Mouse (Mus musculus): ENCODE data around the gene Syn3. TPM values are rescaled to one million over a fixed set of nuclear protein-coding genes. Genes with fewer than 3 reads are reported as not detected.

The Syn3 gene
- polyA plus RNA-seq, 1 experiment from 2014 or later = 4.0 TPM

- Histone ChIP-seq H3K27me3 (ENCODE audit: control insufficient read depth, insufficient read depth, low read length) (no peaks in the 10 kb centered on the region), H3K4me2 (ENCODE audit: low read depth, low read length) (no peak overlapping the region), H3K36me3 (ENCODE audit: control insufficient read depth, insufficient read depth, low read length) (no peaks in the 10 kb centered on the region), H3K9me3 (replicated peaks; ENCODE audit: control insufficient read depth, low read length) (no peaks in the 10 kb centered on the region), H3K4me1 (ENCODE audit: control insufficient read depth, insufficient read depth, low read length) (peaks cover 13% of the 10 kb centered on the region), H3K9ac (ENCODE audit: low read length) (peak overlapping the region; percentile 48; the same call in 1 of the 2 replicates), H3K27ac (ENCODE audit: low read length) (peak overlapping the region; percentile 52; the same call in 1 of the 2 replicates), H3K4me3 (replicated peaks; ENCODE audit: low read length) (no peak overlapping the region)
- peak; percentile 62; the same call in 1 of the 2 replicates for ATAC-seq (ENCODE audit: insufficient read depth, low FRiP score)
- WGBS = 32% methylated on average over 8 of the region's 8 CpGs
Observed at GRCm38 (mm10) chr10:86474176-86475154, 24.2 kb downstream of the Syn3 start.

GRCm38 (mm10) chr10:86473637-86474154, 25.0 kb downstream of the Syn3 start:
- WGBS = 33% methylated on average over 3 of the region's 3 CpGs
- no peak for ATAC-seq (ENCODE audit: insufficient read depth, low FRiP score)
- no peak overlapping the region for H3K4me2 ChIP-seq (ENCODE audit: low read depth, low read length)
- H3K4me3 ChIP-seq (replicated peaks; ENCODE audit: low read length) = no peak overlapping the region
- H3K27me3 ChIP-seq (ENCODE audit: control insufficient read depth, insufficient read depth, low read length) = no peaks in the 10 kb centered on the region
- H3K9ac ChIP-seq (ENCODE audit: low read length) = no peak overlapping the region
- peaks cover 13% of the 10 kb centered on the region for H3K4me1 ChIP-seq (ENCODE audit: control insufficient read depth, insufficient read depth, low read length)
- H3K27ac ChIP-seq (ENCODE audit: low read length) = no peak overlapping the region
- no peaks in the 10 kb centered on the region for H3K9me3 ChIP-seq (replicated peaks; ENCODE audit: control insufficient read depth, low read length)
- no peaks in the 10 kb centered on the region for H3K36me3 ChIP-seq (ENCODE audit: control insufficient read depth, insufficient read depth, low read length)

- WGBS = 63% methylated on average over 13 of the region's 13 CpGs
Observed at GRCm38 (mm10) chr10:86468612-86469546, 29.8 kb downstream of the Syn3 start.

GRCm38 (mm10) chr10:86463538-86464199, 35.0 kb downstream of the Syn3 start:
- ATAC-seq (ENCODE audit: insufficient read depth, low FRiP score) = peak; percentile 85
- Histone ChIP-seq H3K4me2 (ENCODE audit: low read depth, low read length) (peak overlapping the region; percentile 19; the same call in 1 of the 2 replicates), H3K9me3 (replicated peaks; ENCODE audit: control insufficient read depth, low read length) (no peaks in the 10 kb centered on the region), H3K27me3 (ENCODE audit: control insufficient read depth, insufficient read depth, low read length) (no peaks in the 10 kb centered on the region), H3K4me1 (ENCODE audit: control insufficient read depth, insufficient read depth, low read length) (0 out of 2 replicates have a peak, but pooled peaks cover 3% of the 10 kb centered on the region), H3K36me3 (ENCODE audit: control insufficient read depth, insufficient read depth, low read length) (no peaks in the 10 kb centered on the region), H3K9ac (ENCODE audit: low read length) (0 out of 2 replicates have a peak overlapping the region, but pooled peaks have one; percentile 33), H3K4me3 (replicated peaks; ENCODE audit: low read length) (no peak overlapping the region), H3K27ac (ENCODE audit: low read length) (no peak overlapping the region)
- 18% methylated on average over 5 of the region's 5 CpGs for WGBS

More at GRCm38 (mm10) chr10:86468612-86469546, 29.8 kb downstream of the Syn3 start:
- Histone ChIP-seq H3K4me3 (replicated peaks; ENCODE audit: low read length) (no peak overlapping the region), H3K4me1 (ENCODE audit: control insufficient read depth, insufficient read depth, low read length) (no peaks in the 10 kb centered on the region), H3K36me3 (ENCODE audit: control insufficient read depth, insufficient read depth, low read length) (no peaks in the 10 kb centered on the region), H3K9me3 (replicated peaks; ENCODE audit: control insufficient read depth, low read length) (no peaks in the 10 kb centered on the region), H3K9ac (ENCODE audit: low read length) (no peak overlapping the region), H3K27me3 (ENCODE audit: control insufficient read depth, insufficient read depth, low read length) (no peaks in the 10 kb centered on the region), H3K4me2 (ENCODE audit: low read depth, low read length) (no peak overlapping the region), H3K27ac (ENCODE audit: low read length) (no peak overlapping the region)
- no peak for ATAC-seq (ENCODE audit: insufficient read depth, low FRiP score)

- Histone ChIP-seq H3K4me1 (ENCODE audit: control insufficient read depth, insufficient read depth, low read length) (0 out of 2 replicates have a peak, but pooled peaks cover 6% of the 10 kb centered on the region), H3K4me2 (ENCODE audit: low read depth, low read length) (no peak overlapping the region), H3K27me3 (ENCODE audit: control insufficient read depth, insufficient read depth, low read length) (no peaks in the 10 kb centered on the region), H3K27ac (ENCODE audit: low read length) (no peak overlapping the region), H3K9ac (ENCODE audit: low read length) (no peak overlapping the region), H3K36me3 (ENCODE audit: control insufficient read depth, insufficient read depth, low read length) (no peaks in the 10 kb centered on the region), H3K9me3 (replicated peaks; ENCODE audit: control insufficient read depth, low read length) (no peaks in the 10 kb centered on the region), H3K4me3 (replicated peaks; ENCODE audit: low read length) (no peak overlapping the region)
- WGBS = 75% methylated on average over 1 of the region's 1 CpGs
- ATAC-seq (ENCODE audit: insufficient read depth, low FRiP score) = no peak
Observed at GRCm38 (mm10) chr10:86459643-86460042, 39.1 kb downstream of the Syn3 start.

GRCm38 (mm10) chr10:86457665-86458209, 41.0 kb downstream of the Syn3 start:
- no peaks in the 10 kb centered on the region for H3K36me3 ChIP-seq (ENCODE audit: control insufficient read depth, insufficient read depth, low read length)
- no peak overlapping the region for H3K4me2 ChIP-seq (ENCODE audit: low read depth, low read length)
- 0 out of 2 replicates have a peak, but pooled peaks have one; percentile 15 for ATAC-seq (ENCODE audit: insufficient read depth, low FRiP score)
- no peak overlapping the region for H3K9ac ChIP-seq (ENCODE audit: low read length)
- H3K27me3 ChIP-seq (ENCODE audit: control insufficient read depth, insufficient read depth, low read length) = no peaks in the 10 kb centered on the region
- H3K9me3 ChIP-seq (replicated peaks; ENCODE audit: control insufficient read depth, low read length) = no peaks in the 10 kb centered on the region
- no peak overlapping the region for H3K4me3 ChIP-seq (replicated peaks; ENCODE audit: low read length)
- H3K4me1 ChIP-seq (ENCODE audit: control insufficient read depth, insufficient read depth, low read length) = 0 out of 2 replicates have a peak, but pooled peaks cover 3% of the 10 kb centered on the region
- H3K27ac ChIP-seq (ENCODE audit: low read length) = no peak overlapping the region

GRCm38 (mm10) chr10:86457195-86457594, 41.5 kb downstream of the Syn3 start:
- Histone ChIP-seq H3K4me2 (ENCODE audit: low read depth, low read length) (no peak overlapping the region), H3K27me3 (ENCODE audit: control insufficient read depth, insufficient read depth, low read length) (no peaks in the 10 kb centered on the region), H3K27ac (ENCODE audit: low read length) (no peak overlapping the region), H3K9me3 (replicated peaks; ENCODE audit: control insufficient read depth, low read length) (no peaks in the 10 kb centered on the region), H3K36me3 (ENCODE audit: control insufficient read depth, insufficient read depth, low read length) (no peaks in the 10 kb centered on the region), H3K4me3 (replicated peaks; ENCODE audit: low read length) (no peak overlapping the region), H3K4me1 (ENCODE audit: control insufficient read depth, insufficient read depth, low read length) (0 out of 2 replicates have a peak, but pooled peaks cover 3% of the 10 kb centered on the region), H3K9ac (ENCODE audit: low read length) (no peak overlapping the region)
- WGBS = 34% methylated on average over 4 of the region's 4 CpGs
- ATAC-seq (ENCODE audit: insufficient read depth, low FRiP score) = no peak; the same call in 1 of the 2 replicates

All from stomach, embryonic 16.5 days (tissue).